Mouse (Mus musculus): Measurements from ENCODE around the gene Pdik1l.

DNA sequence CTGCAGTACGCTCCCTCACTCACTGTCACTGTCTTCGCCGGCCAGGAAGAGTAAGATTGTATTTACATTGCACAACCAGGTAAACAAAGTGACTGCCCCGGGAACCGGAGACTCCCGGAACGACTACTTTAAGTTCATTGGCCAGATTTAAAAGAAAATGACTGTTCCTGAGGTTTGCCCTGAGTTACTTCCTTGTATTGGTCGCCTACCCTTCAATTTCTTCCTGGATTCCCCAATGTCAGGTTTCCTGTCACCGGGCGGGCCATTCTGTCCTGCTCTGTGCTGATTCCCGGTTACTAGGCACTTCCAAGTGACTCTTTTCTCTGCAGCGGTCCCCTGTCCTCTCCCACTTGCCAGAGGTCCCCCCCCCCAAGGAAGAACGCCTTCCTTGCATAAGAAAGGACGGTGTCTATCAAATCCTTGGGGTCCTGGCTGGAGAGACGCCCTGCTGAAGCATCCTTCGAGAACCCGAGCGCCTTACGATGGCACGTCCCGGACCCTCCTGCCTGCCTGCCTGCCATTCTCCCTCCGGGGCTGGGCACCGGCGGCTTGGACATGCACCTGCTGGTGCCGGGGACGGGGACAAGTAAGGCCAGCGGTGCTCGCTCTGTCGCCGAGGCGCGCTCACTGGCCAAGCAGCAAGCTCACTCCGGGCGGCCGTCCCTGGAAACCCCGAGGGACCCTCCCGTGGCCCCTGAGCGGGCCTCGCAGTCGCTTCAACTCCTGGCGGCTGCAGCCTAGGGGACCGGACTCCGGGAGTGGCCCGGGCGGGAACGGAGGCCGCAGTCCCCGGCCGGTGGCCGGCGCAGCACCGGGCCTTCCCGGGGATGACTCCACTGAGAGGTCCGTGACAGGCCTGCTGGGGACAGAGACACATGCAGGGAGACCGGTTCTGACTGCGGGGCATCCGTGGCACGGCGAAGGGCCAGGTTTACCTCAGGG is 1.2 kb downstream of the Pdik1l start:
- no peak for TF ChIP-seq CTCF (IDR thresholded peaks at IDR 0.05; ENCODE audit: insufficient read depth, low read depth, low read length)
- no peak for TF ChIP-seq POLR2A (IDR thresholded peaks at IDR 0.05; ENCODE audit: insufficient read depth, low read depth, low read length)
